10 mouse cellular contexts compared by ENCODE assay signal in the genomic region with DNA sequence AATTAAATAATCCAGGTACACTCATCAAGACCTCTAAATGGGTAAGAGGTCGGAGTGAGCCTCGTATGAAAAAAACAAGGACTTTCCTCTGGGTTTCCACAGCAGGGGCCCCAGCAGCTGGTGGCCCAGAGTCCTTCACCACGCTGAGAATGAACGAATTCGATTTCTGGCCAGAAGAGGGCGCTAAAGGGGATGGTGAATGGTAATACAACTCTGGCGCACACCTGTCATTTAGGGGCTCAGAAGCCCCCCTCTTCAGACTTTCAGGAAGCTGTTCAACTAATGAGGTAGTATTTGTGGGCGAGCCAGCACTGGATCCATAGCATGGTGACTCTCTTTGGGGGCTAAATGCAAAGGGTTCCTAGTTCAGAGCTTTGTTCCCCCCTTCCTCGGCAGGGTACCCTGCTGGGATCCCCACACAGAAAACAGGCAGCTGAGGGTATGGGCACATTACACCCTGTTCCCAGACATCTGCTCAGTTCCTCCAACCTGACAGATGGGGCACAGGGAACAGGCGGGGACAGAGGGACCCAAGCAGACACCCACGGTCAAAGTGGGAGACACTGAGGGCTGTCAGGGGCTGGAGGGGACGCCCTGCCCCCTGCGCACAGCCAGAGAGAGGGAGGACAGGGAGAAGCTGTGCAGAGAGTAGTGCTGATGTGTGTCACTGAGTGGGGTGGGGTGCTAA. TPM values are rescaled to one million over a fixed set of nuclear protein-coding genes. Genes with fewer than 3 reads are reported as not detected.
DNase-seq lines count a peak whose midpoint lies in the region; ATAC-seq and TF ChIP-seq lines count a peak whose summit lies in the region.
"Had no signal": no experiment of that assay in that cellular context is flagged by ENCODE, and none has a peak within 500 bp of the region (broad histone marks: within the 10 kb centered on the region; RNA-seq: fewer than 3 reads in every experiment).

No protein-coding gene starts in this region.

- TF ChIP-seq POLR2A in embryonic fibroblast, embryonic 13.5 days (IDR thresholded peaks at IDR 0.05; ENCODE audit: low read depth, low read length) = no peak

- DNase-seq in gastrocnemius, postnatal 10 days = peak; percentile 62
- no peak for DNase-seq in gastrocnemius, postnatal 25 days
- DNase-seq in B cell, adult 2 months = peak; percentile 78 to 79
- DNase-seq in adrenal gland, postnatal 36 days = peak; percentile 59 to 72
- DNase-seq in layer of hippocampus, adult 18-20 months (ENCODE audit: low spot score in 2 of 2) = peak; percentile 79 to 92
- peak; percentile 64 for DNase-seq in thymus, postnatal 0 days (ENCODE audit: low spot score)

- no peak overlapping the region for H3K27ac ChIP-seq in embryonic fibroblast, embryonic 13.5 days (ENCODE audit: insufficient read depth, low read length)
- H3K27ac ChIP-seq: hindbrain, embryonic 15.5 days had no signal

- no peaks in the 10 kb centered on the region for H3K4me1 ChIP-seq in embryonic fibroblast, embryonic 13.5 days (ENCODE audit: control insufficient read depth, insufficient read depth, low read length)

- TF ChIP-seq CTCF in embryonic fibroblast, embryonic 13.5 days (IDR thresholded peaks at IDR 0.05; ENCODE audit: borderline replicate concordance, insufficient read depth, low read length) = peak; percentile 17; the same call in 1 of the 2 replicates

- H3K4me3 ChIP-seq in embryonic fibroblast, embryonic 13.5 days (ENCODE audit: insufficient read depth, low read length) = no peak overlapping the region
- H3K4me3 ChIP-seq: hindbrain, embryonic 15.5 days had no signal

- ATAC-seq in megakaryocyte progenitor cell, adult 5-6 weeks (replicated peaks; ENCODE audit: poor library complexity) = peak; percentile 61

RNA-seq across cellular contexts. Expression of gene Ncdn, which starts 7.6 kb away (rescaled TPM):
- total RNA-seq in gastrocnemius, postnatal 10 days (2021) = 10 to 100 TPM; 12.0 to 13.3 TPM
- 1 to 10 TPM; 7.0 to 8.9 TPM for total RNA-seq in gastrocnemius, postnatal 25 days (2021)
- 10 to 100 TPM; 31.7 to 36.1 TPM for total RNA-seq in adrenal gland, postnatal 36 days (2021)
- polyA plus RNA-seq in embryonic fibroblast, embryonic 13.5 days (2011; ENCODE audit: insufficient read length, low read depth, missing spikeins) = 16.7 and 18.3 TPM in 2 replicates
- total RNA-seq in layer of hippocampus, adult 18-20 months (2021) = 1,000 to 10,000 TPM; 2,035 to 2,092 TPM
- total RNA-seq in megakaryocyte progenitor cell, adult 5-6 weeks (2015) = 8.9 and 9.6 TPM in 2 replicates
- 8.2 and 8.5 TPM in 2 replicates for total RNA-seq in megakaryocyte progenitor cell, adult 5-6 weeks (2017)
- polyA plus RNA-seq in thymus, postnatal 0 days (2015; fragmentation: Nextera tagmentation; extraction: Ambion mirVana) = 18.4 and 20.6 TPM in 2 replicates

RNA-seq across cellular contexts. Expression of gene AU040320, which starts 7.7 kb away (rescaled TPM):
- total RNA-seq in gastrocnemius, postnatal 10 days (2021) = 10 to 100 TPM; 22.2 to 24.2 TPM
- 10 to 100 TPM; 27.4 to 29.5 TPM for total RNA-seq in gastrocnemius, postnatal 25 days (2021)
- 10 to 100 TPM; 37.1 to 37.6 TPM for total RNA-seq in adrenal gland, postnatal 36 days (2021)
- polyA plus RNA-seq in embryonic fibroblast, embryonic 13.5 days (2011; ENCODE audit: insufficient read length, low read depth, missing spikeins) = 21.6 and 30.6 TPM in 2 replicates
- 10 to 100 TPM; 60.9 to 61.3 TPM for total RNA-seq in layer of hippocampus, adult 18-20 months (2021)
- total RNA-seq in megakaryocyte progenitor cell, adult 5-6 weeks (2015) = 11.6 and 14.3 TPM in 2 replicates
- 12.5 and 19.1 TPM in 2 replicates for total RNA-seq in megakaryocyte progenitor cell, adult 5-6 weeks (2017)
- polyA plus RNA-seq in thymus, postnatal 0 days (2015; fragmentation: Nextera tagmentation; extraction: Ambion mirVana) = 15.4 and 15.6 TPM in 2 replicates

RNA-seq across cellular contexts. Expression of gene Tfap2e, which starts 9.6 kb away (rescaled TPM):
- not detected for total RNA-seq in gastrocnemius, postnatal 10 days (2021)
- total RNA-seq in gastrocnemius, postnatal 25 days (2021) = not detected
- not detected for total RNA-seq in adrenal gland, postnatal 36 days (2021)
- not detected in 2 replicates for polyA plus RNA-seq in embryonic fibroblast, embryonic 13.5 days (2011; ENCODE audit: insufficient read length, low read depth, missing spikeins)
- total RNA-seq in layer of hippocampus, adult 18-20 months (2021) = not detected
- not detected in 2 replicates for total RNA-seq in megakaryocyte progenitor cell, adult 5-6 weeks (2015)
- total RNA-seq in megakaryocyte progenitor cell, adult 5-6 weeks (2017) = not detected in 2 replicates
- not detected in 2 replicates for polyA plus RNA-seq in thymus, postnatal 0 days (2015; fragmentation: Nextera tagmentation; extraction: Ambion mirVana)
- total RNA-seq: neutrophil, adult 5-6 weeks had no signal

Comparison
In these comparisons a context has a peak if more than half of its experiments do, and no peak if none do; other contexts are left out.
1. RNA of gene Ncdn, which starts 7.6 kb away (total RNA-seq): 2,035 to 2,092 TPM in layer of hippocampus, adult 18-20 months; 31.7 to 36.1 TPM in adrenal gland, postnatal 36 days, 12.0 to 13.3 TPM in gastrocnemius, postnatal 10 days, 8.2 to 9.6 TPM in megakaryocyte progenitor cell, adult 5-6 weeks and 7.0 to 8.9 TPM in gastrocnemius, postnatal 25 days; every median in the first group is over 10 times any median in the second.